Comparison of ENCODE assay signal across 28 mouse cellular contexts in genomic region chr9:16265519-16265918, GRCm38 (mm10).
DNase-seq lines count a peak whose midpoint lies in the region; ATAC-seq and TF ChIP-seq lines count a peak whose summit lies in the region.
"Had no signal": no experiment of that assay in that cellular context is flagged by ENCODE, and none has a peak within 500 bp of the region (broad histone marks: within the 10 kb centered on the region; RNA-seq: fewer than 3 reads in every experiment).

No protein-coding gene starts in this region.

- H3K4me3 ChIP-seq in embryonic facial prominence, embryonic 15.5 days (replicated peaks) = no peak overlapping the region
- no peak overlapping the region for H3K4me3 ChIP-seq in embryonic facial prominence, embryonic 10.5 days
- no peak overlapping the region for H3K4me3 ChIP-seq in hindbrain, embryonic 15.5 days
- no peak overlapping the region for H3K4me3 ChIP-seq in hindbrain, embryonic 13.5 days
- H3K4me3 ChIP-seq in limb, embryonic 11.5 days (ENCODE audit: low read depth, low read length) = no peak overlapping the region
- H3K4me3 ChIP-seq in limb, embryonic 10.5 days = no peak overlapping the region
- H3K4me3 ChIP-seq: embryonic facial prominence, embryonic 13.5 days; erythroblast, embryonic 14.5 days; limb, embryonic 13.5 days; lung, embryonic 15.5 days; midbrain, embryonic 12.5 days; myocyte had no signal

- no peak overlapping the region for H3K27ac ChIP-seq in embryonic facial prominence, embryonic 15.5 days (replicated peaks)
- no peak overlapping the region for H3K27ac ChIP-seq in embryonic facial prominence, embryonic 10.5 days (replicated peaks)
- H3K27ac ChIP-seq in hindbrain, embryonic 15.5 days (replicated peaks) = no peak overlapping the region
- H3K27ac ChIP-seq in hindbrain, embryonic 13.5 days = no peak overlapping the region
- no peak overlapping the region for H3K27ac ChIP-seq in limb, embryonic 11.5 days (replicated peaks; ENCODE audit: low read depth, low read length)
- H3K27ac ChIP-seq in limb, embryonic 10.5 days = no peak overlapping the region
- H3K27ac ChIP-seq: embryonic facial prominence, embryonic 13.5 days; kidney, postnatal 0 days; limb, embryonic 13.5 days; lung, embryonic 15.5 days; midbrain, embryonic 12.5 days had no signal

- H3K4me2 ChIP-seq in embryonic facial prominence, embryonic 15.5 days (replicated peaks) = no peak overlapping the region
- no peak overlapping the region for H3K4me2 ChIP-seq in hindbrain, embryonic 15.5 days
- H3K4me2 ChIP-seq in hindbrain, embryonic 13.5 days = no peak overlapping the region
- H3K4me2 ChIP-seq in limb, embryonic 11.5 days (ENCODE audit: low read depth, severe bottlenecking) = no peak overlapping the region
- H3K4me2 ChIP-seq: embryonic facial prominence, embryonic 13.5 days; limb, embryonic 13.5 days; liver, embryonic 11.5 days; lung, embryonic 15.5 days; midbrain, embryonic 12.5 days had no signal

- H3K9me3 ChIP-seq in embryonic facial prominence, embryonic 15.5 days (replicated peaks) = no peaks in the 10 kb centered on the region
- no peaks in the 10 kb centered on the region for H3K9me3 ChIP-seq in embryonic facial prominence, embryonic 10.5 days
- no peaks in the 10 kb centered on the region for H3K9me3 ChIP-seq in hindbrain, embryonic 15.5 days
- H3K9me3 ChIP-seq in hindbrain, embryonic 13.5 days = no peaks in the 10 kb centered on the region
- no peaks in the 10 kb centered on the region for H3K9me3 ChIP-seq in limb, embryonic 11.5 days (ENCODE audit: control insufficient read depth, low read length)
- H3K9me3 ChIP-seq in limb, embryonic 10.5 days (replicated peaks) = no peaks in the 10 kb centered on the region
- H3K9me3 ChIP-seq: embryonic facial prominence, embryonic 13.5 days; G1E; limb, embryonic 13.5 days; lung, embryonic 15.5 days; midbrain, embryonic 12.5 days had no signal

- ATAC-seq in embryonic facial prominence, embryonic 15.5 days (ENCODE audit: insufficient number of reproducible peaks, low FRiP score, low TSS enrichment, low read depth) = peak; percentile 60; the same call in 1 of the 2 replicates
- ATAC-seq in hindbrain, embryonic 15.5 days (ENCODE audit: low FRiP score, low read depth) = peak; percentile 46; the same call in 1 of the 2 replicates
- ATAC-seq in hindbrain, embryonic 13.5 days (ENCODE audit: low FRiP score) = no peak
- no peak for ATAC-seq in limb, embryonic 11.5 days (ENCODE audit: insufficient number of reproducible peaks, low FRiP score, low TSS enrichment, low read depth)
- ATAC-seq: forebrain, embryonic 14.5 days; inflammation-experienced regulatory T-cells, adult 6 months had no signal

- no peaks in the 10 kb centered on the region for H3K36me3 ChIP-seq in embryonic facial prominence, embryonic 15.5 days
- no peaks in the 10 kb centered on the region for H3K36me3 ChIP-seq in embryonic facial prominence, embryonic 10.5 days (replicated peaks)
- H3K36me3 ChIP-seq in hindbrain, embryonic 15.5 days = no peaks in the 10 kb centered on the region
- no peaks in the 10 kb centered on the region for H3K36me3 ChIP-seq in hindbrain, embryonic 13.5 days
- no peaks in the 10 kb centered on the region for H3K36me3 ChIP-seq in limb, embryonic 11.5 days (ENCODE audit: control insufficient read depth, insufficient read depth, low read length)
- no peaks in the 10 kb centered on the region for H3K36me3 ChIP-seq in limb, embryonic 10.5 days
- H3K36me3 ChIP-seq: embryonic facial prominence, embryonic 13.5 days; G1E; limb, embryonic 13.5 days; lung, embryonic 15.5 days; midbrain, embryonic 12.5 days had no signal

- TF ChIP-seq POLR2A in brain, embryonic 14.5 days (IDR thresholded peaks at IDR 0.05; ENCODE audit: borderline replicate concordance, extremely low read depth, insufficient read depth, insufficient read length, poor library complexity, severe bottlenecking) = no peak

- no peaks in the 10 kb centered on the region for H3K27me3 ChIP-seq in embryonic facial prominence, embryonic 15.5 days
- no peaks in the 10 kb centered on the region for H3K27me3 ChIP-seq in embryonic facial prominence, embryonic 10.5 days (replicated peaks; ENCODE audit: low read depth, poor library complexity, severe bottlenecking)
- no peaks in the 10 kb centered on the region for H3K27me3 ChIP-seq in hindbrain, embryonic 15.5 days
- H3K27me3 ChIP-seq in hindbrain, embryonic 13.5 days = no peaks in the 10 kb centered on the region
- H3K27me3 ChIP-seq in limb, embryonic 11.5 days (ENCODE audit: control insufficient read depth, insufficient read depth, low read length) = no peaks in the 10 kb centered on the region
- no peaks in the 10 kb centered on the region for H3K27me3 ChIP-seq in limb, embryonic 10.5 days (ENCODE audit: low read depth, poor library complexity, severe bottlenecking)
- H3K27me3 ChIP-seq: embryonic facial prominence, embryonic 13.5 days; limb, embryonic 13.5 days; lung, embryonic 15.5 days; midbrain, embryonic 12.5 days had no signal

- H3K9ac ChIP-seq in embryonic facial prominence, embryonic 15.5 days = no peak overlapping the region
- no peak overlapping the region for H3K9ac ChIP-seq in hindbrain, embryonic 15.5 days
- no peak overlapping the region for H3K9ac ChIP-seq in hindbrain, embryonic 13.5 days
- no peak overlapping the region for H3K9ac ChIP-seq in limb, embryonic 11.5 days (ENCODE audit: low read length)
- H3K9ac ChIP-seq: embryonic facial prominence, embryonic 13.5 days; limb, embryonic 13.5 days; lung, embryonic 15.5 days; midbrain, embryonic 12.5 days had no signal

- peaks cover 7% of the 10 kb centered on the region; the same call in 1 of the 2 replicates for H3K4me1 ChIP-seq in embryonic facial prominence, embryonic 15.5 days
- peaks cover 3% of the 10 kb centered on the region; the same call in 1 of the 2 replicates for H3K4me1 ChIP-seq in embryonic facial prominence, embryonic 10.5 days
- no peaks in the 10 kb centered on the region; the same call in 1 of the 2 replicates for H3K4me1 ChIP-seq in hindbrain, embryonic 15.5 days (replicated peaks)
- H3K4me1 ChIP-seq in hindbrain, embryonic 13.5 days (replicated peaks) = 0 out of 2 replicates have a peak, but pooled peaks cover under 1% of the 10 kb centered on the region
- no peaks in the 10 kb centered on the region for H3K4me1 ChIP-seq in limb, embryonic 11.5 days (ENCODE audit: control insufficient read depth, insufficient read depth, low read length)
- peaks cover 6% of the 10 kb centered on the region for H3K4me1 ChIP-seq in limb, embryonic 10.5 days
- H3K4me1 ChIP-seq: lung, embryonic 15.5 days; midbrain, embryonic 12.5 days had no signal

- WGBS in embryonic facial prominence, embryonic 15.5 days = 50% methylated on average over 4 of the region's 4 CpGs
- WGBS in embryonic facial prominence, embryonic 10.5 days = 68% methylated on average over 4 of the region's 4 CpGs
- 72% methylated on average over 4 of the region's 4 CpGs for WGBS in hindbrain, embryonic 15.5 days
- 80% methylated on average over 4 of the region's 4 CpGs for WGBS in hindbrain, embryonic 13.5 days
- 66% methylated on average over 4 of the region's 4 CpGs for WGBS in limb, embryonic 11.5 days
- 79% methylated on average over 4 of the region's 4 CpGs for WGBS in limb, embryonic 10.5 days

- no peak for TF ChIP-seq CTCF in brain, embryonic 14.5 days (IDR thresholded peaks at IDR 0.05; ENCODE audit: borderline replicate concordance, extremely low read depth, insufficient read depth, insufficient read length)

- DNase-seq in embryonic facial prominence, embryonic 10.5 days (ENCODE audit: low spot score) = no peak
- DNase-seq in limb, embryonic 11.5 days (ENCODE audit: low spot score) = peak; percentile 23
- DNase-seq in limb, embryonic 10.5 days (ENCODE audit: low spot score) = no peak
- peak; percentile 31 for DNase-seq in brain, embryonic 14.5 days (ENCODE audit: low read depth)
- DNase-seq in testis, postnatal 14 days (ENCODE audit: low spot score) = no peak
- DNase-seq: adrenal gland, postnatal 14 days; cerebellum, adult 11-12 months; cerebellum, adult 9-11 months; embryo, embryonic 11 days; kidney, adult 11 months; right cerebral cortex, adult 18-20 months; spleen, adult 18-20 months; thymus, adult 2 months; thymus, postnatal 36 days had no signal

Comparison
In these comparisons a context has a peak if more than half of its experiments do, and no peak if none do; other contexts are left out.
1. ATAC-seq: peak in embryonic facial prominence, embryonic 15.5 days (single experiment) and hindbrain, embryonic 15.5 days (single experiment); none in hindbrain, embryonic 13.5 days (single experiment) and limb, embryonic 11.5 days (single experiment).
2. DNase-seq: peak in limb, embryonic 11.5 days (single experiment) and brain, embryonic 14.5 days (single experiment); none in embryonic facial prominence, embryonic 10.5 days (single experiment), limb, embryonic 10.5 days (single experiment) and testis, postnatal 14 days (single experiment).